Mouse (Mus musculus) liver, adult (tissue): ENCODE measurements around the gene Etv4.
A peak's percentile ranks its signal among the peaks of the same experiment; 100 is the strongest.

ENCODE experiments used
- GATA4 ChIP-seq: IDR thresholded peaks from 2 replicates; pipeline ENCODE4 v1.6.1; 2014; ENCODE audit warnings: mild to moderate bottlenecking, low read length; ENCODE audit not compliant: insufficient replicate concordance

Gene Etv4

DNA sequence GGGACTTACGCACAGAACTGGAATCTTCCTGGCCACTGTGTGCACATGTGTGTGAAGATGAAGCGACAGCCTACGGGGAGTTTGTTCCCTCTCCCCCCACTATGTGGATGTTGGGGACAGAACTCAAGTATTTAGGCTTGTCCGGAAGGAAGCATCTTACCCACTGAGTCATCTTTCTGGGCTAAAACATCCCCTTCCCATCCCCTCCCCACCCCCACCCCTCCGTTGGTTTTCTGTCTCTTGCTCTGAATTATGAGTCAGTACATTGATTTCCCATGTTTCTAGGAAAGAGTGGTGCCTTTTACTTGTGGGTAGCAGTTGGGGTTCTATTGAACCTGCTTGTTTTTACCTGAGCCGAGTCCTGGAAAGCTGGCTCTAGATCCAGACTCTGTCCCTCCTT lies 16.4 kb downstream of the Etv4 start:
- no peak for TF ChIP-seq GATA4

DNA sequence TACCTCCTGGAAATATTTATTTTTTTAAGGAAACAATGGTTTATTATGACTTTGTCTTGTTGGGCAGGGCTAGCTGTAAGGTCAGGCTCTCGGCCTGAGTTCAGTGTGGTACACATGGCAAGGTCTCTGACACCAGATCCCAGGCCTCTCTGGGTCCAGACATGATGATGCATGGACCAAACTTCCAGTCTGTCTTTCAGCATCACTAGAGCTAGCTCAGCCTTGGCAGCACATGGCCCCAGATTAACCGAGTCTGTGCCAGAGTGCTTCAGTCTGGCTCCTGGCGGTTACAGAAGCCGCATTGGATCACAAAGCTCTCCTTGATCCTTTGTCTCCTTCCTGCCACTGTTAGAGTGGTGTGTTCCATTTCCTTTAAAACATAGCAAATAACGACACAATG lies 17.8 kb downstream of the Etv4 start:
- TF ChIP-seq GATA4 = no peak

DNA sequence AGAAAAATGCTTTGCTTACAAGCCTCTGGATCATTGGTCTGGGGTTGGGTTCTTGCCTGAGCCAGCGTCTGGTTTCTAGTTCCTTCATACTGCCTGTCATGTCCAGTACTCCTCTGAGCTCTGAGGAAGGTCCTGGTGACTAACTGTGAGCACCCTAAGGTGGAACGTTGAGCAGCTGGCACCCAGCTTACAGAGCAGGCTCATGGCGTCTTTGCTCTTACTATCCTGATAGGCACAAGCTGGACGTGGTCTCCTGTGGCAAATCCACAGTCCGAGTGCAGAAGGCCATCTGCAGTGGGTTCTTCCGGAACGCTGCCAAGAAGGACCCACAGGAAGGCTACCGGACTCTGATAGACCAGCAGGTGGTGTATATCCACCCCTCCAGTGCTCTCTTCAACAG lies 20.6 kb downstream of the Etv4 start:
- no peak for TF ChIP-seq GATA4

DNA sequence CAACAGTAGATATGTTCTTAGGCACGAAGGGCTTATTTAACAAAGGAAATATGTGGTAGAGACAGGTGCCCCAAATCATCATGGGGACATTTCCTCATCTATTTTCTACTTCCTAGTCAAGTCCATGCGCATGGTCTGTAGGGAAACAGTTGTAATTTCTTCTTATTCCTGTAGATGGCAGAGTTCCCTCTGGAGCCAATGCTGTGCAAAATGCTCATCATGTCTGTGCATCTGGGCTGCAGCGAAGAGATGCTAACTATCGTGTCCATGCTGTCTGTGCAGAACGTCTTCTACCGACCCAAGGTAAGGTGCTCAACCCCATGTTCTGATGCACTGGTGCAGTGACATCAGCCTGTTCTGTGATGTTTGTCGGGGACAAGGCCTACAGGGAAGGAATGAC lies 21.4 kb downstream of the Etv4 start:
- TF ChIP-seq GATA4 = no peak

DNA sequence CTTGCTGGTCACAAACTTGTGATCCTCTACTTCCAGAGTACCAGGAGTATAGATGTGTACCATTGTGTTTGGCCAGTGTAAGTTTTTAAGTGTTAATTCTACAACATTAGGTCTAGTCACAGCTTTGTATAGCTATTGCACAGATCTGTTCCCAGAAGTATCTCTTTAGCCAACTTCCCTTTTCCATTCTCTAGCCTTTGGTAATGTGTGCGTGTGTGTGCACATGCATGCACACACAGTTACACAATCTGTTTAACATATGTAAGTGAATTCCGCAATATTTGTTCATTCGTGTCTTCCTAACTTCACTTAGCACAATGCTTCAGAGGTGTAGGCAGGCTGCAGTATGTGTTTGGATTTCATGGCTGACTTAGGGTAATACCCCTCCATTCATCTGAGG lies 25.6 kb downstream of the Etv4 start:
- TF ChIP-seq GATA4 = no peak

DNA sequence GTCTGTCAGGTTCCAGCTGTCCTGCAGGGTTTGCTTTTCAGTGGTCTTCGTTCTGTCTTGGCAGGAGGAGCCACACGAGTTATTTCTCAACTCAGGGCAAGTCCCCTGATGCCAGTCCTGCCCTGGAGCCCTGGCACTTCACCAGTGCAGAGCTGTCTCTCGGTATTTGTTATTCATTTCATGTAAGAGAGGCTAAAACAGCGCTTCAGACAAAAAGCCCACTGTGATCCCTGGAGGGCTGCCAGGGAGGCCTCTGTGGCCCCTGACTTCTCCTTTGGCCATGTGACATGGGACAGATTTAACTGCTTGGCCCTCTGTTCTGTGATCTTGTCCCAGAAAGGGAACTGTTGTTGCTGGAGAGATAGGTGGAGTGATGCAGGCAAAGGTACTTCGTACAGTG lies 26.7 kb downstream of the Etv4 start:
- no peak for TF ChIP-seq GATA4

DNA sequence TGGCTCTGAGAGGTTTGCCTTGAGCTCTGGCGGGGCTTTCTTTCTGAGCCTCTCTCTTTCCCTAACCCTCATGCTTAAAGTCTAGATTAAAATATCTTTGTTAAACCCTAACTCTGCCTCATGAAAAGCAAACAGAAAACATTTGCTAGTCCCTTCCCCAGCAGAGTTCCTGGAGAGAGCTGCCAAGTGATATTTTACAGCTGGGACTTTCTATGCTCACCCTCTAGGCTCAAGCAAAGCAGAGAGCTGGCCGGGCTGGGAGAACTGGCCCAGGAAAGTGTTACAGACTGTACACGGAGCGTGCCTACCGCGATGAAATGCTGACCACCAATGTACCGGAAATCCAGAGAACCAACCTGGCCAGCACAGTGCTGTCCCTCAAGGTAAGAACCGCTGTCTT lies 27.8 kb downstream of the Etv4 start:
- no peak for TF ChIP-seq GATA4

DNA sequence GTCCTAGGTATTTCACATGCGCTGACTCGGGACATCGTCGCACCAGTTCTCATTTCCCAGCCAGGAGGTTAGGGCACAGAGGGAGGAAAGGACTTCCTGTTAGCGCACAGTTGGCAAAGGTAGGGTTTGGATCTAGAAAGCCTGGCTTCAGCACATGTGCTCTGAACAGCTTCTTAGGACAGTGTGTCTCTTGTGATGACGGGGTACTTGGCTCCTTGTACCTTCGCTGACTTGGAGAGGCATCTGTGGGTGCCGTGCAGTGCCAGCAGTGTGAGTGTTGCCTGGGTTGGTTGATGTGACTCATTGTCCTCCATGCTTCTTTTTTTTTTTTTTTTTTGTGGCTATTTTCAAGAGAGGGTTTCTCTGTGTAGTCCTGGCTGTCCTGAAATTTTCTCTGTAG lies 28.6 kb downstream of the Etv4 start:
- no peak for TF ChIP-seq GATA4

DNA sequence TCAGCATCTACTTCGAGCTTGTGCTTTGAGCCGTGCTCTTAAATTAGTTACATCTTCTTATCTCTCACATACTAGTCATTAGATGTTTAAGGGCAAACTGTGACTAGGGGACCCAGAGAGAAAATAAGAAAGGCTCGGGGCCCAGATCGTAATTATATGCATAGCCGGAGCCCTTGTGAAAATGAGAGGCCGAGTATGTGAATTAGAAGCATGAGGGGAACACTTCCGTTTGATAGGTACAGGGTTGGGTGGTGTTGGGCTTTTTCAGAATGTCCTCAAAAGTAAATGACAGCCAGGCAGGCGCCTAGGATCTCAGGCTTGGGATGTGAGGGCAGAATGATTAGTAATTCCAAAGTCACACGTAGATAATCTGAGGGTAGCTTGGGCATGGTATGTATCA lies 51.6 kb downstream of the Etv4 start:
- no peak for TF ChIP-seq GATA4

DNA sequence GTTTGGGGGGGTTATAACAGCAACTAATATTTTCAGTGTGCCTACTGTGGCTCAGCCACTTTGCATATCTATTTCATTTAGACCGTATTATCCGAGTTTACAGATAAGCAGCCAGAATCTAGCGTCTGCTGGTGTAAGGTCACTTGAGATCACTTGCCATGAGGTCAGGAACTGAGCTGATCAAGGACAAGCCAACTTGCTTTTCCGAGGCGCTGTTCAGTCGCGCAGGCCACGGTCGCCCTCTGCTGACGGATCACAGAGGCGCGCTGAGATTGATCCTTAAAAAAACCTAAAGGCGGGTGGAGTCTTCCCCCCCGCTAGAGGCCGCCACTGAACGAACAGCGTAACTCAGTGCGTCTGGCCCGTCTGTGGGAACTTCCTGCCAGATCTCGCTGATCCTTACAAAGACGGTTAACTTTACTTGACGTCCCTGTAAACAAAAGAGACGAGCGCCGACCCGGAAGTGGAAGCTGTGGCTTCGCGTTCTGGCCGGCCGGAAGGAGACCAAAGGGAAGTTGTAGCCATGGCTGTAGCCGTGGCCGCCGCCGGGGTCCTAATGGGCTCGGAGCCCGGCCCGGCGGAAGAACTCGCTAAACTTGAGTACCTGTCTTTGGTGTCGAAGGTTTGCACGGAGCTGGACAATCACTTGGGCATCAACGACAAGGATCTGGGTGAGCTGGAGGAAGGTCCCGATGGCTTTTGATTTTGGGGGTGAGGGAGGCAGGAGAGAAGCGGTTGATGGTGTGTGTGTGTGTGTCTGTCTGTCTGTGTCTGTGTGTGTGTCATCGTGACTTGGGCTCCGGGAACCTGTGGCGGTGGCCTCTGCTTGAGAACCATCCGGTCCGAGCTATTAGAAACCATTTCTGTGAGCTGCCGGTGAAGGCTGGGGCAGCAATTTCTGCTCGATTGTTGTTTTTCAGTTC lies 52.4 kb downstream of the Etv4 start, which contains the start of gene Dhx8:
Dhx8 (plus strand) TSS at position 402 of the 923 bp plus-strand sequence.
- peak; percentile 76; the same call in 1 of the 2 replicates for TF ChIP-seq GATA4

DNA sequence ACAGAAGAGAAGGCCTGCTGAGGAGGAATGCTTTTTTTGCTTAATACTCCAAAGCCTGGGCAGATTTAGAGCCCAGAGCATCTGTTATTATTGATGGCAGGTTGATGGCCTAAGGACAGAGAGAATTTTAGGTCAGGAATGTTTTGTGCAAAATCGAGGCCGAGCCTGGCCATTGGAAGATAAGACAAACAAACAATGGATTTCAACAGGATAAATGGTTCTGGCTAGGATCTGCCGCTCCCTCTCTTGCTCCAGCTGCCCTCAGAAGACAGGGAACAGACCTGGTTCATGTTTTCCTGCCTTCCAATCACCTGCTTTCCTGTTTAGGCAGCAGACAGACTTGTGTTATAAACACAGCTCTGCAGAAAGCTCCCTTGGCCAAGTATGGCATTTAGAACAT lies 55.9 kb downstream of the Etv4 start:
- TF ChIP-seq GATA4 = peak; percentile 95

DNA sequence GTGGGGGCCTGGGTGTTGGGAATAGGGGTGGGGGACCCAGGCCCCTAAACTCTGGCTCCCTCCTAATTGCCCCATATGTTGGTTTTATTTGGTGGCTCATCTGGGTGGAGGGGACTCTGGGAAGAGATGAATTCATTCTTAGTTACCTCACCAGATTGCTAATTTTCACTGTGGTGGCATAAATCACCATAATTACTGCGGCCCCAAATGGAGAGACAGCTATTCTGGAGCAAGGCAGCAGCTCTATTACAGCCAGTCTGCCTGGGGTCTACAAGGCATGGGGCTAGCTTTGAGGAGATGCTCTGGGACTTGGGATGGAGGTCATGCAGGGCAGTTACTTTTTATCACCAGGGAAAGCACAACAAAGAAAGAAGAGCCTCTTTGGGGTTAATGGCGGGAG lies 58.4 kb downstream of the Etv4 start:
- TF ChIP-seq GATA4 = no peak

DNA sequence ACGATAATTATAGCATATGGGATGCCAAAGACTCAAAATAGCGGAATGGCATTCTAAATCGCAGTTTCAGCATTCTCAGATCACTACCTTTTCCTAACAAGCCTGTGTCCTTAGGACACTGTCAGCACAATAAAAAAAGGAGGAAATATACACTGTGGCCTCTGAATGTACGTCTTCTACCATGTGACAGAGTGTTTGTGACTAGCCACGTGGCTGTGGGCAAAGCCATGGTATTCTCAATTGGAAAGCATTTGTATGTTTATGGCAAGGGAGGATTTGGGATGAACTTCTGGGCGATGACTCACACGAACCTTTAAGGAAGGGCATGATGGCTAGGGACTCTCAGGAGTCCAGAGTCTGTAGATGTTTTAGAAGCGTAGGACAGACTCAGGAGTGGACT lies 60.1 kb downstream of the Etv4 start:
- TF ChIP-seq GATA4 = no peak

DNA sequence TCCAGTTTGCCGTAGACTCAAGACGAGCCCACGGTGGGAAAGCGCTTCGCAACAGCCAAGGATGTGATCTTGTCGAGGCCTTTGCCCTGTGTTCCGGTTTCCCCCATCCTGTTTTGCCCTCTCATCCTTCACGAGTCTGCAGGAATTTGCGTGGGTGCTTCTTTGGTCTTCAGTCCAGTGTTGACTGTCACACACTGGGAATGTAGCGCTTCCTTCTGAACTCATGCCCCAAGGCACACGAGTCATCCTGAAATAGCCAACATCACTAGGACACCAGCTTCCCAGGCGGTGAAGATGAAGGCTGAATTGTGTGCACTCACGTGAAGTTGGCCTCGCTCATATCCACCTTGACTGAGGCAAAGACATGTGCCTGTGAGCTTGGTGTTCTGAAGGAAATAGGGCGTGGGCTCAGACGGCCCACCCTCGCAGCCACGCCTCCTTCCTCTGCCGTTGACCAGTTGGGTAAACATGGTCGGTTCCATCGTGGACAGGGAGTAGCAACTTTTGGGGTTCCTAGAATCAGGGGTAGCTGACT lies 65.1 kb downstream of the Etv4 start:
- TF ChIP-seq GATA4 = no peak
